Mouse (Mus musculus): ENCODE measurements around the gene Pla2g4e.

The Pla2g4e gene

DNA sequence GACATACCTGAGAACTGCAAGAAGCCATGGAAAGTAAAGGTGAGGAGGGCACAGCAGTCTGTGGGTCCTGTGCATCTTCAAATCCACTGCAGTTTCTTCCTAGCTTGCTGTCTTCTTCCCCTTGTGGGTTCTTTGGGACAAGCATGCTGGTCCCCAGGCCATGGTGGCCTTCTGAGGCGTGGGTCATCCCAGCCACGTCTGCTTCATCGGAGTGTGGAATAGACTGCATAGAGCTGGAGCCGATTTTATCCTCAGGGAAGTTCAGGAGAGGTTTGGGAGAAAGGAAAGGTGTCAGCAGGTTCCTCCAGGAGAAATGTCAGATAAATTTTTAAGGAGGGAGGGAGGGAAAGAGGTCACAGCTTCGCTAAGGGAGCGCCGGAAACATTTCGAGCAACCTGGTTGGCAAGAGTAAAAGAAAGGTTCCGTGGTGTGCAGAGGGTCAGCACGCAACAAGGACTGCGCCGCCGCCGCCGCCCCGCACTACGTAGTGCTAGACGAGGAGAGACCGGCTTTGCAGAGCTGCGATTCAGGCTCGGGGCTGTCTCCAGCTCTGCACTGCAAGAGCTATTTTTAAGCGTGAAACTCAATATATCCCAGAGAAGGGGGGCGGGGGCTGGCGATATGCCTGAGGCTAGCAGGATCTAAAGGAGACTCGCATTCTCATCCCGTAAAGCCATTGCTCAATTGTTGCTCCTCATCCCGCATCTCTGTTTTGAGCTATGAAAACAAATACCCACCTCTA, at the start of gene Pla2g4e:
Gene Pla2g4e, minus strand, starts transcription at position 657 of the 742 bp plus-strand sequence.
- no peak for DNase-seq

DNA sequence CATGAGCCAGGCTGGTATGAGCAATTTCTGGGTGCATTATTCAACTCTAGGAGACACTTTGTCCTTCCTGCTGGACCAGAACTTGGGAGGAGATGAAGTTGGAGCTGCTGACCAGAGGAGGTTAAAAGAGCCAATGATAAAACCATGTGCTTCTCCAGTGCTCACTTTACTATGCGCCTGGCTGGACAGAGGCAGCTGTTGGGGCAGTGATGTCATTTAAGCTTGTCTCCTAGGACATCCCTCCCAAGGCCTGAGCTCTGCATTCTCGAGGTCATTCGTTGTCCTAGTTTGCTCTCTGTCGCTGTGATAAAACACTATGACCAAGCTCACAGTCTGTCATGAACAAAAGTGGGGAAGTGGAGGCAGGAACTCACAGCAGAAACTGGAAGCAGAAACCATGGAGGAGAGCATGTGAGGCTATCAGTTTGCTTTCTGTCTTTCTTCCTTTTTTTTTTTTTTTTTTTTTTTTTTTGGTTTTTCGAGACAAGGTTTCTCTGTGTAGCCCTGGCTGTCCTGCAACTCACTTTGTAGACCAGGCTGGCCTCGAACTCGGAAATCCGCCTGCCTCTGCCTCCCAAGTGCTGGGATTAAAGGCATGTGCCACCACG, 46.4 kb upstream of the Pla2g4e start:
- DNase-seq = no peak

DNA sequence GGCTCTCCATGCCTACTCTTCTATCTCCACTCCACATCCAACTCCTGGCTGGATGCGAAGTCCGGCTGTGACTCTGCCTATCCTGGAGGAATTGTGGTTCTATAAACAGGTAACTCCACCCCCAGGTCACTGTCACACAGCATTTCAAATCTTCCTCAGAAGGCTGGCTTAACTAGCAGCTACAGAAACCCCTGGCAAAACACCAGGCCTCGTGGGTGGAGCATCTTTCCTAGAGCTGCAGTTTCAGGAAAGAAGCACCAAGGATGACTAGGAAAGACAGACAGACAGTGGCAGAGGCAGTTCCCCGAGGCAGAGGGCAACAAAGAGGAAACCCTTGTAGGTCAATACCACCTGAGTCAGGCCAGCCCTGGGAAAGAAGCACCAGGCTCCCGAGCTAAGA, 43.9 kb upstream of the Pla2g4e start, which contains the start of gene Pla2g4d:
Gene Pla2g4d, minus strand, starts transcription at position 203 of the 400 bp plus-strand sequence.
- DNase-seq = no peak

DNA sequence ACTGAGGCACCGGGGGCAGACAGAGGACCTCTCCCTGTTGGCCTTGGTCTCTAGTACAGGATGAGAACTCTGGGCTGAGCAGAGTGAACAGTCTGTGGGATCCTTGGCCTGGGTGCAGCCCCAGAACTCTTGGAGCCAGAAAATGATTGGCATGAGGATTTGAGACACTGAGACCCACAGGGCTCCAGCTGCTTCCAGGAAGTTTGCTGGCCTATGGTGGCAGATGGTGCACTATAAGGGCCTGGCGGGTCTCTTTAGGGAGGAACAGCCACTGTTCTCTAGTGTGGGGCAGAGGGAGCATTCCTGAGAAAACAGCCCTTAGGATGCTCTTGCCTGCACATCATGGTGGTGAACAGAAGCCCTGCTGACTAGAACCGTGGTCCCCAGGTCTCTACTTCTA, 43.3 kb upstream of the Pla2g4e start:
- DNase-seq = no peak

GRCm38 (mm10) chr2:120285639-120286038, 40.5 kb upstream of the Pla2g4e start:
- no peak for DNase-seq

GRCm38 (mm10) chr2:120284705-120285104, 39.6 kb upstream of the Pla2g4e start:
- DNase-seq = no peak

DNA sequence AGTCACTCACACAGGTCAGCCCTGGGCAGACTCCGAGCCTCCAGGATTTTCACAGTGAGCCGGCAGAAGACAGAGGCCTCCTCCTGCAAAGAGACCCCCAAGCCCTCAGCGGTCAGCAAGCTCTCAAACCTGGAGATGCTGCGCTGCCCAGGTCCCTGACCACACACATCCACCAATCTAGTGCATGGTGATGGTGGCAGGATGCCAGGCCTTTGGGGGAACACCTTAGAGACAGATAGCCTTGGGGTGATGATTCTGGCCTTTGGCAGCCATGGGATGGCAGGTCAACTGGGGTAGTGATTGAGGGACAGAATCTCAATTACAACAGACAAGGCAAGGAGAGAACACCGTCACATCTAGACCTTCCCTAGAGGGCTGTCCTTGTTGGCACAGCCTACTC, 39.0 kb upstream of the Pla2g4e start:
- DNase-seq = no peak

DNA sequence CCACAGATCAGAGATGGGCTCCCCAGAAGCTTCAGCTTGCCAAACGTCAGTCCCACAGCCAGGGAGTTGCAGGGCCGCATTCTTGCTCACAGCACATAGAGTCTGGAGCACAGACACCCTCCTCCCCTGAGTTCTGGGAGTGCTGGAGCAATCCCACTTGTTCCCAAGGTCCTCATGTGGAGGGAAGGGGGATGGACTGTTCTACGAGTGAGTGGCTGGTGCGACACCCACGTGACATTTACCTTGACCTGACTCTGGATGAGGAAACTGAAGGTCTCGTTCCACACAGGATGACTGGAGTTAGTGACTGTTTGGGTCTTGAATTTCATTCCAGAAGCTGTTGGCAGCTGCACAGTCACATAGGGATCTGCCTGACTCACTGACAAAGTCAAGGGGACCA, 38.4 kb upstream of the Pla2g4e start:
- no peak for DNase-seq

GRCm38 (mm10) chr2:120281221-120281620, 36.1 kb upstream of the Pla2g4e start:
- no peak for DNase-seq

DNA sequence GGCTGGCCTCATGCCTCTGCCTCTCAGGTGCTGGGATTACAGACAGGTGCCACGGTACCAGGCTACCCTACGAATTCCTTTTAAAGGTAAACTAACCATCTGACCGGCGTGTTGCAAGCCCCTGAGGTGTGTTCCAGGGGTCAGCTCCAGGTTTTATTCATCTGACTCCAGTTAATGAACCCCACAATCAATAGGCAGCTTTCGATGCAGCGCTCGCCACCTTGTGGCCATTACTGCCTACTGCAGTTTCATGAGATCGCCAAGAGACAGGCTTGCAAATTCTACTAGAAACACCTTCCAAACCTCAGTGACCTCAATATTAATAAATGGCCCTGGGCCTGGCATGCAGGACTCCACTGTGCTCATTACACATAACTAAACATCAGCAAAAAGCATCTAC, 34.8 kb upstream of the Pla2g4e start:
- DNase-seq = peak; percentile 27 to 78

DNA sequence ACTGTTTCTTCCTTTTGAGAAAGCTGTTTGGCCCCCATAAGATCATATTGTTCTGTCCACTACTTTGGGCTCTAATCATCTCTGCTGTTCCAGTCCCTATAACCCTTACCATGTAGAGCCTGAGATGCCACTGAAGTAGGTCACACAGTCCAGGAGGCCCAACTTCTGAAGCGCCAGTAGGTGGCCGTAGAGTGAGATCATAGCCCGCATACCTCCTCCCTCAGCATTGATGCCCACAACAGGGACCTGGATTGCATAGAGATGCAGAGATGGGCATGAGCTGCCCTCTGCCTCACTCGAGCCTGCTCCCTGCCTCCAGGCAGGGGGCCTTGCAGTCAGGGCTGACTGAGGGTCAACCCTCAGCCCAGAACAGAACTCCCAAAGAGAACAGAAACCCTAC, 31.8 kb upstream of the Pla2g4e start:
- DNase-seq = no peak

DNA sequence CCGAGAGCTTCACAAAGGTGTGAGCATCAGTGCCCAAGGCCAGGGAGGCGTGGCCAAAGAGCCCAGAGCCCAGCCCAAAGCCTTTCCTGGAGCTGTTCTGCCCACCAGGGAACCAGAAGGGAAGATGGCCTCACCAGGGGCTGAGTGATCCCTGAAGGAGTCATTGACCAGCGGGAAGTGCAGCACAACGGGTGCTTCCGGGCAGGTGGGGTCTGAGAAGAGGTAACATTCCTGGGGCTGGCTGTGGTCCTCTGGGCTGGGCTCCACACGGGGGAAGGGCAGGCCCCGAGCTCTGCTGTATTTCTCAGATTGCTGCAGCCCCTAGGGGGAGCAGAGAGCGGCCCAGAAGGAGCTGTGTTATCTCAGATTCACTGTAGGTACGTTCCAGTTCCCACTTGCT, 23.5 kb upstream of the Pla2g4e start:
- DNase-seq = no peak

DNA sequence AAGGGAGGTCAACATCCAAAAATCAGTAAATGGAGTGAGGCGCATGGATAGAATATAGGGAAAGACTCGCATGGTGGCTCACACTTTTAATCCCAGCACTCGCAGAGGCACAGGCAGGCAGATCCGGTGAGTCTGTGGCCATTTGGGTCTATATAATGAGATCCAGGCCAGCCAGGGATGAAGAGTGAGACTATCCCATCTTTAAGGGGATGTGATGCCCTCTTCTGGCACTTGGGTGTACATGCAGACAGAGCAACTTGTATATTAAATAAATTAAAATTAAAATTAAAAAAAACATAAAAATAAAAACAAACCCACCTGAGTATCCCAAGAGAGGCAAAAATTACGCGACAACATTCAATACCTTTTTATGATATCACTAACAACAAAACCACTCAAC, 20.4 kb upstream of the Pla2g4e start:
- no peak for DNase-seq

GRCm38 (mm10) chr2:120264858-120265257, 19.7 kb upstream of the Pla2g4e start:
- no peak for DNase-seq

DNA sequence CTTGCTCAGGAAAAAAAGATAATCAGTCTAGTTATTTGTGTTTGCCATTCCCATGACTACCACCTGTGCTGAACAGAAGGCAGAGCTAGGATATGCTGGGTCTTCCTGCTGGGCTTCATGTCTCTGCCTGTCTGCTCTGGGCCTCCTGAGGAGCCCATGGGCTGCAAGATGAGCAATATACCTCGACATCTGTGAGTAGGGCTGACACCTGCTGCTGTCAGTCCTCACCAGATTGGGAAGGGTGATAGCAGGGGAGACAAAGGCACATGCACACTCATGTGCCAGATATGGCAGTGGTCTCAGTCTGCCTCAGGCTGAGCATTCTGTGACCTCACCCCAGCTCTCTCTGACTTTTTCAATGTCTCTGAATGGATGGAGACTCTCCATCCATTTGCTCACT, 17.7 kb upstream of the Pla2g4e start:
- no peak for DNase-seq

DNA sequence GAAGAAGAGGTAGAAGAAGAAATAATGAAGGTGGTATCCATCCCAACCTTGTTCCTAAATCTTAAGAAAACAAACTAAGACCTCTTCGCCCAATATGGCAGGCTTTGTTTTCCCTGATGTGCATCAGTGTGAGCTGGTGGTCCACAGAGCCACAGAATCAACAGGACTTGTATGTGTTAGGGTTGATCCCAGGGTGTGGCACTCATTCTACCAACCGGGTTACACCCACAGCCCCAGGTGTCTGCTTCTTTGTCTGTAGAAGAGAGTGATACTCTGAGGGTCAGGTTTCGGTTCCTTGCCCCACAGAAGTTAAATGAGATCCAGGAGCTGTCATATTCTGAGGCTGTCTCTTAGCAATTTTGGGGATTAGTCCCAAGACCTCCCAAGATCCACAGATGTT, 16.2 kb upstream of the Pla2g4e start:
- DNase-seq = no peak

DNA sequence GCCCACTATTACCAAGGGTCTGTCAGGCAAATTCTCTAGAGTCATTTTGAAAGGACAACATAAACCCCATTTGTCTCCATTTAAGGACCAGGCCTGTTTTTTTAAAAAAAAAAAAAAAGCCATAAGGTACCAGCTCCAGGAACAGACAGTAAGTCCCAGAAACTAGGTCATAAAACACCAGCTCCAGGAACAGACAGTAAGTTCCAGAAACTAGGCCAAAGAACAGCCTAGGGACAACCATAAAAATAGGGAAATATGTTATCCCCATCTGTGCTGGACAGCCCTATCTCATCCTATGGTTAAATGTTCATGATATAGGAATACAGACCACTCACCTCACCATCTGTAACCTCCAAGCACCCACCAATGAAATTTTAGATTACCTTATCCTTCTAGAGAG, 11.1 kb upstream of the Pla2g4e start:
- DNase-seq = no peak

- no peak for DNase-seq
Observed at GRCm38 (mm10) chr2:120252644-120253043, 7.5 kb upstream of the Pla2g4e start.

GRCm38 (mm10) chr2:120245421-120246016, 384 bp upstream of the Pla2g4e start:
- DNase-seq = peak in 1 of 2 experiments; percentile 18

DNA sequence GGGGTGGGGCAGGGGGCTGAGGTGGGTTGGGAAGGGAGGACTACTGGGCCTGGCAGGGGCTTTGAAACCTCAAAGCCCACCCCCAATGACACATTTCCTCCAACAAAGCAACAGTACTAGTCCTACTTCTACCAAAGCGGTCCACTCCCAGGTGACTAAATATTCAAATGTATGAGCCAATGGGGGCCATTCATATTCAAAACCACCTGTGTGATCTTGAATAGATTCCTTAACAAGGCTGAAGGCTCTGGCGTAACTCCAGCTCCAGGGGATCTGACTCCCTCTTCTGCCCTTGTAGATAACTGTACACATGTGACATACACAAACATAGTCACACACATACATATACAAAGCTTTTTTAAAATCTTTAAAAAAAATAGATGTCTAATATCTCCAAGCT, 1.1 kb downstream of the Pla2g4e start:
- no peak for DNase-seq

GRCm38 (mm10) chr2:120242791-120243467, 2.2 kb downstream of the Pla2g4e start:
- no peak for DNase-seq

- peak; percentile 4 to 18 for DNase-seq
Observed at GRCm38 (mm10) chr2:120238733-120239132, 6.4 kb downstream of the Pla2g4e start.

DNA sequence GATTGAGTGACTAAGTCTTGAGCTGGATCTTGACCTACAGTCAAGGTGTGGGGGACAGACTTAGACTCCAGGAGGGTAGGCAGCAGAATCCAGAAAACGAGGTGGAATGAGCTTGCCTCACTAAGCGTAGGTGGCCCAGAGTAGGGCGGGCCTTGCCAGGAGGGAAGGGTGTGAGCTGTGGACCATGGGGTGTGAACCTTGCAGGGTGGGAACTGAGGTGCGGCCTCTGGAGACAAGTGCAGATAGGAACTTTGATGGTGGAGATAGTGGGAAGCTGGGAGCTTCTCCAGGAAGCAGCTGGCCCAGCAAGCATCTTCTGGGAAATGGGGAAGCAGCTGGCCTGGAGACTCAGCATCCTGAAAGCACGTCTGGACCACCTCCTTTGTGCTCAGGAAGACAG, 7.4 kb downstream of the Pla2g4e start:
- DNase-seq = no peak

Measured in kidney, postnatal 36 days (tissue).